Mouse (Mus musculus) testis, postnatal 10 days (tissue): Measurements from ENCODE around the gene Hepacam2.
"Not testable (repeated sequence)": the region's sequence is repeated elsewhere in the genome, so short reads cannot be mapped to it uniquely, and the experiment has no call there.

Experiments
- DNase-seq: peaks from one replicate; pipeline ENCODE4 v3.0.0; 2021; ENCODE audit warnings: low spot score

Gene Hepacam2

DNA sequence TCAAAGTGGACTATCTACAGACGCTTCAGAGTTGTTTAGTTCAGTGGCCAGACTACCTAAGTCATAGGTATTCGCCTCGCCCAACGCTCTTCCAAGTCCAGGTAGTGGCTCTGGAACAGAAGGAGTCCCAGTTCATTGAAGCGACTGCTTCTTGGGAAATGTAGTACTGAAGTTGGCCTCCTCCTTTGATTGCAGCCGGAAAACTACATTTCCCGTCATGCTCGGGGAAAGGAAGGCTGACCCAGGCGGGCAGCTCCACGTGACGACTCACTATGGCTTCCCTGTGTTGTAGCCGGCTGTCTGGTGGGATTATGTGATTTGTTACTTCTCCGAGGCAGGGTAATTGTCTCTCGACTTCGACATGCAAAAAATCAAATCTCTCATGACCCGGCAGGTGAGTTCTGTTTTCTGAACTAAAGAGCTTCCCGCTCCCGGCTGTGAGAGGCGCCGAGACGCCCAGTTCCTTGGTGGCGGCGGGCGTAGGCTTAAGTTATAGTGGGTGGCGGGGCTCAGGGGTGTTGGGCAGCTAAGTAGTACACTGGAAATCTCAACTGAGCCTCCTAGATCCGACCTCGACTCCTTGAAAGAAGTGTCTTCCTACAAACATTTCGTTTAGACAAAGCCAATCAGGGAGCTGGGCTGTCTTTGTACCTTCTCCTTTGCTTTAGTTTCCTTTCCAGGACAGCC is at the start of gene Hepacam2, which contains the start of gene Vps50:
Gene Hepacam2 (minus strand): TSS at position 137 of the 687 bp plus-strand sequence.
Gene Vps50 (plus strand): TSS at position 221 of the 687 bp plus-strand sequence.
- DNase-seq = peak; percentile 87

DNA sequence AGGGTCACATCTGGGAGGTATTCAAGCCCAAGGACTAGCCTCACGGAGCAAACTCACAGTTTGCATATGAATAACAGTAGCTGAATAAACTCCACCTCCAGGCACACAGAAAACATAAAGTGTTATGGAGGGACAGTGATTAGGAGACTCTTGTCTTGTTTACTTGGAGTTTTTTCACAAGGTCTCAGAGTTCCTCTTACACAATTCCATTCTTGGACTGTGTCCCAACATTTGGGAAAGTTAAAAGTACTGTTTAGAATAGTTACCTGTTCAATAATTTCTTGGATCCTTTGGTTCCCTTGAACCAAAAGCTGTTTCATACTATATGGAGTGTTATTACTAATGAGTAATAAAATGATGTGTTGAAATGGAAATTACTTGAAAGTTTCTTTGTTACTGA is 46.9 kb upstream of the Hepacam2 start:
- no peak for DNase-seq

DNA sequence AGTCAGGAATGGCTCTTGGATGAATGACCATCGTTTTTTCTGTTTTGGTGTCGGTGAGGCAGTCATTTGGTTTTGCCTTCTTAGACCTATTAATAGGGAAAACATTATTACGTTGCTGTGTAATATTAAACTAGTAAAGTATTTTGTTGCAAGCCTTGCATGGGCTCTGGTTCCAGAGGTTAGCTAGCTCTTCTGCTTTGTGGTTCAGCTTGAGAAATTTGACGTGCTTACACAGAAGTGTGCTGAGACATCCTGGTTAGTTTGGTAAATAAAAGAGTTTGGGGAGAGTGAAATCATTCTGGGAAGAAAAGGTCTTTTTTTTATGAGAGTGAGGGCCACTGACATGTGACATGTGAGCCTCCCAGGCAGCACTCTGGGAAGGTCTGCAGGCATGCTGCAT is 45.8 kb upstream of the Hepacam2 start:
- no peak for DNase-seq

DNA sequence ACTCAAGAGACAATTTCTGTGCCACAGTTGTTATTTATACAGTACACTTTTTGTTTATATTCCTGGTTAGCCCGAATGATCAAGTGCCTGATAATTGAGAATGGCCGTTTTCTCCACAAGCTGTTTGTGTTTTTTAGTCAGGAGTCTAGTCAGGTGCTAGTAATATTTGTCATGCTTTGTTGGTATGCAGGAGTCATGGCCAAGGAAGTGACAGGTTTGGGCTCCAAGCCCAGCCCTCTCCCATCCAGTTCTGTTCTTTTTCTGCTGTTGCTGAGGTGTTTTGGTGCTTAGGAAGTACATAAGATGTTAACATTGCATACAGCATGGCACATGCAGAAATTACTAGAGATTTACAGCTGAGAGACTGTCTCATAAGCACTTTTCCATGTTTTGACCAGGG is 41.4 kb upstream of the Hepacam2 start:
- no peak for DNase-seq

DNA sequence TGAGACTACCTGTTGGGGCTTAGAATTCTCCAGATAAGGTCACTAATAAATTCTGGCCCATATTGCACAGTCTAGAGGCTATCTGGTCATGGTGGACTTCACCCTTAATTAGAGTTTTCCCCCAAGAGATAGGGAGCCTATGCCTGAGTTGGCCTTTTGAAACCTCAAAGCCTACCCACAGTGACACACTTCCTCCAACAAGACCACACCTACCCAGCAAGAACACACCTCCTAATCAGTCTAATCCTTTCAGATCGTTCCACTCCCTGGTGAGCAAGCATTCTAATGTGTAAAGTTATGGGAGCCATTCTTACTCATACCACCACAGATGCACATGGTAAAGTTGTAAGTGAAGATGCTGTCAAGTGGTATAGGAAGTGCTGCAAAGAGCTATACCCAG is 38.0 kb upstream of the Hepacam2 start:
- no peak for DNase-seq

DNA sequence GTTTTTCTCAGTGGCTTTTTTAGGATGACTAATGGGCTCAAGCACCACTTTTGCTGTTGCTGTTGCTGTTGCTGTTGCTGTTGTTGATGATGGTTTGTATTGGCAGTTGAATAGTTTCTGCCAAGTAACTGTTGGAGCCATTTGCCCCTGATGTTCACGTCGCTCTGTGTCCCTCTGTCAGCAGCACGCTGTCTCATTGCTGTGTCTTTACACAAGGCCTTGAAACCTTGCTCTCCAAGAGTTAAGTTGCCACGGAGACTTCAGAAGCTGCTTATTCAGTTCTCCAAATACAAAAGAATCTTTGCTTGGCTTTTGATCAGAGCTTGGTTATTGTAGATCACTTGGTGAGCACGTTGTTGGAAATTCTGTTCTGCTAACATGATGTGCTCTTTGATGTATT is 33.3 kb upstream of the Hepacam2 start:
- no peak for DNase-seq

DNA sequence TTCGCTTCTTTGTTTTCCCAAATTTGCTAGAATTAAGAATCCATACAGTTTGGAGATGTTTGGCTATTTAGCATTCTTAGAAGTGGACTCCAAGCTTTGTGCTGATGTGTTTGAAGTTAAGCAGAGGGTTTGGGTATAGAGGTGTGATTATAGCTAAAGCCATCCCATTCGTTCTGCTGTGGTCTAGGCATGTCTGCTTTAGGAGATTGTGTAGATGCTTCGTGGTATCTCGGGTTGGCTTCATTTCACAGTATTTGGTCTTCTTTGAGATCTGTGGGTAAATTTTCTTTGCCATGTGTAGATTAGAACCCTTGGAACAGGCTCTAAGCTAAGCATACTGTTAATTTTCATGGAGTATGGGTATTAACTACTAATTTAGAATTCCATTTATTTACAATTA is 30.1 kb upstream of the Hepacam2 start:
- DNase-seq = no peak

DNA sequence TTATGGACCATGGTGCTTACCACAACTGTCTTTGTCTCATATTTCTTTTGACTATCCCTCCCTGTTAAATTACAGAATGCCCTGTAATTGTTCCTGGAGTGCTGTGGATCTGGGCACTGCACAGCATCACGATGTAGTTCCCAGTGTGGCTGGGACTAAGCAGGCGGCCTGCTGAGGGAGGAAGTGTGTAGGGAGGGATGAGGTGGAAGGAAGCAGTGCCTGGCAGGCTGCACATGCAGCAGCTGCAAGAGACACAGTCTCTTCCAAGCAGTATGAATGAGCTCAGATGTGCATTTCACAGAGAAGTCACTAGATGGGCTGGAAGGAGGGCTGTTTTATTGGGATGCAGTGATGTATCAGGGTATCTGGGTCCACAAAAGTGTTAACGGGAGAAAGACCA is 14.5 kb upstream of the Hepacam2 start:
- no peak for DNase-seq

DNA sequence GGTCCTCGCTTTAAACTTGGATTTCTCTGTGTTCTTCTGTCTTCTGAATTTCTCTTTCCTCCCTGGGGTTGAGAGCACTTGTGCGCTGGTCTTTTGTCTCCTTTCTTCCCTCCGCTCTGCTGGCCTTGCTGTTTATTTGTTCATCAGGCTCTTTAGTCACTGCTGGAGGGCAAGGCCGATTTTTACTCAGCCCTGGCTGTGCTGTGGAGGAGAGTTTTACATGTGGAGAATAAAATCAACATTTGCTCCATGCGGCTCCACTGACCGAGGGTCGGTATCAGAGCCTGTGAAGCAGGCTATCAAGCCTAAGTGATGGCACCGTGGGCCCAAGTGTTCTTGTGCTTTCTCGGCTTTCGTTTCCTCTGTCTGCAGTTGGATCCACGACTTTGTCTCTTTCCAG is 13.5 kb upstream of the Hepacam2 start:
- no peak for DNase-seq

DNA sequence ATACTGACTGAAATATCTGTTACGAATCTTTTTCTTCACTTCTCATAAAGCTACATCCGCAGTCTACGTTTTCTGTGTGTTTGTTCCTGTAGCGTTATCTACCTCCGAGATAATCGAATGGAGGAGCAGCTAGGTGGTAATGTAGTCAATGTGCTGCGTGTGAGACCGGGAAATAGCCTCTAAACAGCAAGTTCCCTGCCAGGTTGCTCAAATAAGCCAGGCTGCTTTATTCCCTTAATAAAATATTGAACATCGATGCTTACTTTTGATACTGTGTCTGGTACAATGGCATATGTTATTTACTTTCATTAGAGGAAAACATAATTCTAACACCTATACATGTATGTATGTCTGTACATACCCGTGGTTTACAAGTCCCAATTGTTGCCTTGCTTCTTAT is 13.0 kb upstream of the Hepacam2 start:
- DNase-seq = no peak

DNA sequence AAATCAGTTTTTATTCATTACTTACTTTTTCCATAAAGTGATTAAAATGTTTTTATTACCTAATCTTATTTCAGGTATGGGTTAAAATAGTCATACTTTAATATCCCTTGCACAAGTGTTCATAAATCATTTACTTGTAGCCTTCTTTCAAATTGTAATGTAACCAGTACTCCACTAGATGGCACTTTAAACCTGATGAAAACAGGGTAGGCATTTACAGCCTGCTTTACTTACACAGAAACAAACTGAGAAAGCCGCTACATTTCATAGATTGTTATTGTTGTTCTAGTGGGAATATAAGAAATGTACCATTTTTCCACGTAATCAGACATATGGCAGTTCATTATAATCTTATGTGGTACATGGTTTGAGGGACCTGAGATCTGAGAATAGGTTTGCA is 11.7 kb upstream of the Hepacam2 start:
- DNase-seq = no peak

DNA sequence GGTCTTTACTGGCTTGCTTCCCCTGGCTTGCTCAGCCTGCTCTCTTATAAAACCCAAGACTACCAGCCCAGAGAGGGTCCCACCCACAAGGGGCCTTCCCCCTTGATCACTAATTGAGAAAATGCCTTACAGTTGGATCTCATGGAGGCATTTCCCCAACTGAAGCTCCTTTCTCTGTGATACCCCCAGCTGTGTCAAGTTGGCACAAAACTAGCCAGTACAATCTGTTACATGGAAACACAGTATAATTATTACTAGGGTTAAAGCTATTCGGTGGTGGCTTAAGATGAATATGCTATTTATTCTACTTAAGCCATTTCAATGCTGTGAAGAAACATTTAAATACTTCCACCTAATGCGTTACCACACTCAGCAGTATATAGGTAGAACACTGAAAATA is 10.1 kb upstream of the Hepacam2 start:
- not testable (repeated sequence) for DNase-seq

DNA sequence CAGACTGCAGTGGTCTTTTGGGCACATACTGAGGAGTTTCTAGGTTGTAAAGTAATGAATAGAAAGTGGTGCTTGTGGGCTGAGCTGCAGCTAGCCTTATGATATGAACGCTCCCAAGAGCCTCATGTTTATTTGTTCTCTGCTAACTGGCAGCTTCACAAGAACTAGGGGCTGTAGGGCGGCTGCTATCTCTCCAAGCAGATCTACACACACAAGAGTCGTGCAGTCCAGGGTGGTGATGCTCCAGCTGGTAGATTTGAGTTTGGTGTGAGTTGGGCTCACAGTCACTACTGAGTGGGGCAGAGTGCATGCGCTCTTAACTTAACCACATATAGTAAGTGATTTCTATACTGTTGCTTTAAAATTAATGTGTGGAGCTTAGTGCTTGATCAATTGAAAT is 9.0 kb upstream of the Hepacam2 start:
- DNase-seq = no peak

DNA sequence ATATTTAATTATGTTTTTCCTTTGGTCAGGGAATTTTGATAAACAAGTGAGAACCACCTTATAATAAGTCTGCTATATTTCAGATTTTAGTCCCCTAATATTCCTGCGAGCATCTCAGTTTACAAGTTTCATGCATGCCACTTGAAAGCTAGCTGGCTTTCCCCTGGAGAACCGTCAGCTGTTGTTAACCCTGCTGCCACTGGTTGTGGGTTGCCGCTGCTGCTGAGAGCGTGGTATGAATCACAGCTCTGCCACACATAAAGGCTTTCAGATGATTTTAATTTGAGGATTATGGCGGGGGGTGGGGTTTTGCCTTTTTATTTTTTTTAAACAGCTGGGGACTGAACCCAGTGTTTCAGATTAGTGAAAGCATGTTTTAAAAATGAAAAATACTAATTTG is 7.2 kb upstream of the Hepacam2 start:
- no peak for DNase-seq

DNA sequence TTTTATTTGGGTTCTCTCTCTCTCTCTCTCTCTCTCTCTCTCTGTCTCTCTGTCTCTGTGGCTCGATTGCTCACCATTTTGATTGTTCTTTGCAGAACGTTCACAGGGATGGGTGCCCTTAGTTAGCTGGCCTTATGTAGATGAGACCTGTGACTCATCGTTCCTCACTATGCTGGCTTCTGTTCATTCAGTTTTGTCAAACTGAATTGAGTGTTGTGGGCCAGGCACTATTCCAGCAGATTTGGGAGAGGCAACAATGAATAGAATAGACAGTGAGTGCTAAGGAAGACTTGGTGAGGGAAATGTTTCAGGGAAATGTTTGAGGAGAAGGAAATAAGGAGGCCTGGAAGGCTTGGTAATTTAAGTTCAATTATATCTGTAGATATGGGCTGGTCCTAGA is 2.2 kb upstream of the Hepacam2 start:
- no peak for DNase-seq

DNA sequence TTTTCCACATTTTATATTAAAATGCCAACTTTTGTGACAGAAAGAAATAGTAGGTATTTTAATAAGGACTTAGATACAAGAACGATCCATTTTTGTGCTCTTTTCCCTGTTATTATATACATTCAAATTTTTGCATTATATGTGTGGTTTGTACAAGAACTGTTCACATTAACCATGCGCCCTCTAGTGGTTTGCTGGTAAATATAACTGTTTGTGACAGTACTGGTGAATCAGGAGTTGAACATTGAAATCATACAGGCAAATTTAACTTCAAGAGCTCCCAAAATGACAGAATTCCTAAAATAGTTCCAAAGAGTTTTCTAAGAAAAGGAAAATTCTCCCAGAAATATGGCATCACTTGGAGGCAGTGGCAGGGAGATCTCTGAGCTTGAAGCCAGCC is 1.9 kb downstream of the Hepacam2 start:
- no peak for DNase-seq

DNA sequence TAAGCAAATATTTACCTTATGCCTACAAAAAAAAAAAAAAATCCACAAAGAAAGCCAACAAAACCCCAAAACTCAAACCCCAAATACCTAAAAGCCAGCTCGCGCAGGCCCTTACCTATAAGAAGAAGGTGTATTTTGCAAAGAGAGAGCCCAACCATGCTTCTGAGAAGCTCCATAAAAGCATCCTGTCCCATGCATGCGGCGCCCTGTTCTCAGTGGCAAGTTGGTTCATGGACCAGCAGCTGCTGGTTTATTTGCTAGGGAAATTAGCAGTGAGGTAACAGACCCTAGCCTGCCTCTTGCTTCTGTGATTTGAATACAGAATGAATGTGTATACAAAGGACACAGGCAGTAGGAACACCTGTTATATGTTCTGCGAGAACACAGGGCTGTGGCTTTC is 3.8 kb downstream of the Hepacam2 start:
- DNase-seq = no peak

DNA sequence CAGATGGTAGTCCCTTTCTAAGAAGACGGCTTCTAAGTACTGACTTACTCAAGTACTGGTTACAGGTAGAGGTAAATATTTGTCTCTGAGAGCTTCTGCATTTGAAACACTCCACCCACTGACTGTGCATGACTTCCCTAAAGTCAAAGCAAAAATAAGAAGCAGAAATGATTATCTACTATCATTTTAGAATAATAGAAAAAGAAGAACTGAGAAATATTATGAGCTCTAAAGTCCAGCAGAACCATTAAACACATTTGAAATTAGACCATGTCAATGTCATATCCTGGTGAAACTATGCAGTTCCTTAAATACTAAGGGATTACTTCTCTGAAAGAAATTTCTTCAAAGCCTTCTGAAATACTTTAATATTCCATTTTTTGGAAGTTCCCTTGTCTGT is 10.7 kb downstream of the Hepacam2 start:
- DNase-seq = no peak

DNA sequence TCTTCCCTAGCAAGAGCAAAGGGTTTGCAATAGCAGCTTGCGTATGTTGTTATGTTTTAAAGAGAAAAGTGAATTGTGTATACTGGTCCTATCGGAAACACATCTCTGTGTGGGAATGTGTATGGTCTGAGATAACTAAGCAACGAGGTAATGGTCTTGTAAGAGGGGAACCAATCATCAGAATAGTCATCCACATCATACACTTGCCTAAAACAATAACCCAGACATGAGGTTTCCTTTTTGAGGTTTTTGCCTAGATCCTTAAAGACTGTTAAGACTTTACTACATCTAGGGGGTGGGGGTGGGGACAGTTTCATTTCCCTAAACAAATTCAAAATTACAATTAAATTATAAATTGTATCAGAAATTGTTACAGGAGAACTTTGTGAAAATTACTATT is 13.0 kb downstream of the Hepacam2 start:
- DNase-seq = no peak

DNA sequence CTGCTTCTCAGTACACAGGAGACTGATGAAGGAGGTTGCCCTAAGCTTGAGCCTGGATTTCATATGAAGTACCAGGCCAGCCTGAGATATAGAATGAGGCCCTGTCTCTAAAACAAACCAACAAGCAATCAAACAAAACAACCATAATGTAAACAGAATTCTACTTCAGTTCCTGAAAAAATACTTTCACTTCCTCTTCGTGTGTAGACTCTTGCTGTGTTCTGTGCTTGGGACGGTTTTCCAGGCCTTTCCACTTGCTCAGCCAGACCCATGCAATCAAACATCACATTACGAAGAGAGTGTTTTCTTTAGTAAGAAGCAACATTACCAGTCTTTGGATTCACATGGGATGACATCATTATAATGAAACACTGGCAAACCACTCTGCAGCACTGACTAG is 16.4 kb downstream of the Hepacam2 start:
- DNase-seq = no peak

DNA sequence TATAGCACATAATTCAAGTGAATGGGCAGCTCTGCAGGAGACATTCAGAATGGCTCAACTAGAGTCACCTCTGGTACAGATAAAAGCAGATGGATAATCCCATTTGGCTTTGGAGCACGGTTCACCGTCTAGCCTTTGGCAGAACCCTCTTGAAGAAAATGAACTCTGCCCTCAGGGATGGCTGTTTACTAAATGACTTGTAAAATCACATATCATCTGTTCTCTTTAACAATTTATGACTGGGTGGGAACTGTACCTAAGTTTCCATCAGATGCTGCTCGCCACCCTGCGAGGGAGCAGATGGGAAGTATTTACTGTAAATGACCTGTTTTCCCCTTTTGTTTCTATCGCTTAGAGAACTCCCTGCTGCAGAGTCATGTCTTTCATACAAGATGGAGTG is 18.2 kb downstream of the Hepacam2 start:
- no peak for DNase-seq

DNA sequence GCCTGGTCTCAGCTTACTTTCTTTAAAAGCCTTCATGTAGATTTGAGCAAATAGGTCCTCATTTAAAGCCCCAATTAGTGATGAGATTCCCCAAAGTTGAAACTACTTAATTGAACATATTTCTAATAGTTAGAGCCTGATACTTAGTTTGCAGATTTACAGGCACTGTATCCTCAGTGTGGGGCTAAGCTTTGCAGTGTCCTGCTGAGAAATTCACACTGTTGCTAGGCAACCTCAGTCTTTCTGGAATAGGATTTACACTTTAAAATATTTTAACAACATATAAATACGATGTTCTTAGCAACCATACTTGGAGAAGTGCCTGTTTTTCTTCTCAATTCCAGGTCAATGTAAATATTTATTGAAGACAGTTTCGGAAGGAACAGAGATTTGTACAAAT is 21.8 kb downstream of the Hepacam2 start:
- DNase-seq = no peak

DNA sequence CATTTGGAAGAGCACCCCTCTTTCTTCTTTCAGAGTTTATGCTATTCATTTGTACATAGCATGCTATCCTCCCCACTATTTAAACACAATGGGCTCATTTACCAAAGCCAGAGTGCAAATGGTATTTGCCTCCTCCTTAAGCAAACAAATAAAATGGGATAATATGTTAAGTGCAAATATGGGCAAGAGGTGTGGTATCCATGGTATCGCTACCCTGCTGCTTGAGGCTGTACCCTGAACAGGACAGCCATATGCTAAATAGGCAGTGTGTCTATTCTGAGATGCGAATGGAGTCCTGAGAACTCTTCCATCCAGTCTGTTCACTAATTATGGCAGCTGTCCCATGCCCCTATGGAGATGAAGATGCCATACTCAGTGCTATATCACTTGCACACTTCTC is 27.4 kb downstream of the Hepacam2 start:
- no peak for DNase-seq

DNA sequence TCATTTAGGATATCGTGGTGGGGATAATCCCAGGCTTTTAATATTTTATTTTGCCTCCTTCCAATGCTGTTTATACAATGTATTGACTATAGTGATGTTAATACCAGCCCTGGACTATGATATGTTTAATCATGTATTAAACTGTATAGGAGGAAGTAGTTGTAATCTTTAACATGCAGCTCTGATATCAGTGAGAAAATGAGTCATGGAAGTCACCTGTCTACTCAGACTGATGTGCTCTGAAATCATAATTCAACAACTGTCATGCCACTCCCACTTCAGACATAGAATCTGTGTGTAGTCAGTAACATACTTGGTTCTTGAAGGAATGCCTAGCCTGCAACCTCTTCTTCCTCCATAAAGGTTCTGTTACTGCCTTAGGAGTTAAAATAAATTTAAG is 29.5 kb downstream of the Hepacam2 start:
- no peak for DNase-seq

DNA sequence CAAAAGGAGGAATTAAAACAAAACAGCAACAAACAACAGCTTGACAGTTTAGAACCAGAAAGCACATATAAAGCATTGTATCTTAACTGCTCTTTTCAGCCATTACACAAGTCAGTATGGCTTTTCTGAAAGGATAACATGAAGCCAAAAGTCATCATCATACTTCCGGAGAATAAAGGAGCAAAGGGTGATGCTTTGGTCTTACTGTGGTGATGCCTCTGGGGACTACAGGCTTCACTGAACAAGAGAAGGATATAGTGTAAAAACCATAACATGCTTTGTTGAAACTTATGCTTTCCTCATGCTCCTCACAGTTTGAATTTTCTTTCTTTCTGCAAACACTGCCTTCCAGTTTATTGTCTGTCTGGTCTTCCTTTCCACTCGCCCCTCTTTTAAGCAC is 34.5 kb downstream of the Hepacam2 start:
- DNase-seq = no peak
